Mouse (Mus musculus) frontal cortex, postnatal 25 days (tissue): ENCODE results near the gene Chga.

Source experiments
- DNase-seq, 2 experiments: peaks; one replicate each; pipeline ENCODE4 v3.0.0; 2022; ENCODE audit warnings: low spot score in 2 of 2

Gene Chga

DNA sequence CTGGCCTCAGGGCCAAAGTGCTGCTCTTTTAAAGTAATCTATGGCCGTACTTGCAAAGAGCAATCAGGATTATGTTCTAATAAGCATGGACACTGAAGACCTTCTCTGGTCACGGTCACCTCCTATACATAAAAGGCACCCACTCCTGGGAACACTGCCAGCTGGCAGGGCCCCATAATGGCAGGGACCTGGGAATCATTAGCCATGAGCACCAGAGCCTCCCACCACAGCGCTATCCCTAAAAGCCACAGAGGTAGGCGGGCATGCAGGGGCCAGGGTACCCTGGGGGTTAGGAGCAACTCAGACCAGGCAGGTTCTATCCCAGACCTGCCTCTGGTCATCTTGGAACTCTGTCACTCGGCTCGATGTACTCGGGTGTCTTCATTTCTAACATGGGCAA, 45.0 kb downstream of the Chga start:
- DNase-seq: no peak

GRCm38 (mm10) chr12:102600345-102600744, 45.6 kb downstream of the Chga start:
- DNase-seq: no peak

- DNase-seq: no peak
Observed at GRCm38 (mm10) chr12:102601847-102602246, 47.1 kb downstream of the Chga start.

DNA sequence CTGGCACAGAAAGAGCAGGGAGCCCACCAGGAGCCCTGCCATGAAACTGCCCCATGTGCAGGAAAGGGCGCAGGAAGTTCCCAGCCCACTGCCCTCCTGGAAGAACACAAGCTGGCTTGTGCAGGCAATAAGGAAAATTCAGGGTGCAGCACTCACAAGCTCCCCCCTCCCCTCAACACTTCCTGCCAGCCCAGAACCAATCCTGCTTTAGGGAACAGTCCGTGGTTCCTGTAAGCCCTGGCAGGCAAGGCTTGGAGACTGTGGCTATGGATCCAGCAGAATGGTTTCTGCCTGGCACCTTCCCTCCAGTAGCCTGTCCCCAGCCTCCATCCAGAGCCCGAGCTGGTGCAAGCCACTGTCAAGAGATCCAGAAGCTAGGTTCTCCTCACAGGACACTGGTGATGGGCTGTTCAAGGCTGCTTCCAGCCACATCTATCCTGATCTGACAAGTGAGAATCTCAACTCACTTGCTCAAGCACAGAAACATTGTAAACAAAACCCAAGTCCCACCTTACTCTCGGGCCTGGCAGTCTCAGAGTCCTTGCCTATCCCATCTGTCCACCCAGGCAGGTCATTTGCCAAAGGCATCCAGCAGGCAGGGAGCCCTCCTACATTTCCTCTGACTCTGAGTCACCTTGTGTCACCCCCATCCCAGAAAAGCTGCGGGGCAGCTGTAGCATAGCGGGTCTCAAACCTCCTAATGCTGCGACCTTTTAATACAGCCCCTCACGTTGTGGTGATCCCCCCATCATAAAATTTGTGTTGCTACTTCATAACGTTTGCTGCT, 47.7 kb downstream of the Chga start:
- no peak for DNase-seq

- no peak for DNase-seq
Observed at GRCm38 (mm10) chr12:102605607-102606006, 50.8 kb downstream of the Chga start.

DNA sequence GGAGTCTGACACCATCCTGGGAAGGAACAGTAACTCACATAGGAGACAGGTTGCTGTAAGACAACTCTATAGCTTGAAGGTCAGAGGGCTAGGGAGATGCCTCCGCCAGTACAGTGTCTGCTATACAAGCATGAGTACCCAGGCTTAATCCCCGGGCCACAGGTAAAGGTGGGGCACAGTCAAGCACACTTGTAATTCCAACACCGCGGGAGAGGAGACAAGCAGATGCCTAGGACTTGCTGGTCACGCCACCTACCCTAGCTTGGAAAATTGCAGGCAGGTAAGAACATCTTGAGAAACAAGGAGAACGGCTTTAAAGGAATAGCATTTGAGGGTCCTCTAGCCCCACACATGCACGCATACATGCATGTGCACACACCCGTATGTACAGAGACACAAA, 52.3 kb downstream of the Chga start:
- no peak for DNase-seq

DNA sequence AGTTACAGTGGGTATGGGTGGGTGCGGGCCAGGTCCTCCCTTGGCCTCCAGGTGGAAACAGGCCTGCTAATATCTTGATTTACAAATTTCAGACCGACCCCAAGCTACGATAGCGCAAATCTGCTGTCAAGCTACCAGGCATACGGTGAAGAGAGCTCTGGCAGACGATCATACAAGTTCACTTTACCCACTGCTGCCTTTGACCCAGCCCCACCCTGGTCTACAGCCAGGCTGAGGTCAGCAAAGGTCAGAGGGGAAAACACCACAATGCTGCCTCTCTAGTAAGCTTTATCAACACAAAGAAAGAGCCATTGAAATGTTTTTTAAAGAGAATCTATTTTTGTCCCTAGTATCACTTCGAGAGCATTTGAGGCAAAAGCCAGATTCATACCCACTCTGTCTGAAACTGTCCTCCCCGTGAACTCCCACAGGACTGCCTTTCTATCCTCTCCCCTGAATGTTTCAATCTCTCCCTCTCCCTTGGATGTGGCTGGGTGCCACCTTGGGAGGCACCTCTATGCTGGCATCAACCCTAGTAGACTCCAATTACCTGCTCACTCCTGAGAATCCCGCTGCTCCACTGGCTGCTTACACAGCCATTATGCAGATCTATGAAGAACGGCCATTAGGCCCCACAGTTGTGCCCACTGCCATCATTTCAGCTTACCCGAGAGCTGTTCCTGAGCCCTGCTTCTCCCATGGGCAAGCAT, 53.2 kb downstream of the Chga start:
- no peak for DNase-seq

DNA sequence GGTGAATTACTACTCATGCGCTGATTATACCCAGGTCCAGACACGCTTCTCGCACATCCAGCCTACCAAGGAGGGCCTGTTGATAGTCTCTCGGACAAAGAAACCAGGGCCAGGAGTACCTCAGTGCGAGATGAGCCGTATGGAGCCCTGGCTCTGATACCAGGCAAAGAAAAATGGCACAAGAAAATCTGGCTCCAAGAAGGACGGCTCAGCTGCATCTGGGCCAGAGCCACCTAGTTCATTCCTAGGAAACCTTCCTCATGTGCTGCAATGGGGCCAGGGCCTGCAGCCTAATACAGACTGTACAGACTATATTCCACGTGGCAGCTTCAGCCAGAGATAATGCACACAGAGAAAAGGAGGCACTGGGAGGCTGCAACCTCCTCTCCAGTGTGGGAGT, 56.2 kb downstream of the Chga start:
- DNase-seq: no peak

GRCm38 (mm10) chr12:102612431-102612830, 57.7 kb downstream of the Chga start:
- DNase-seq: no peak

- no peak for DNase-seq
Observed at GRCm38 (mm10) chr12:102613411-102613810, 58.6 kb downstream of the Chga start.
